Mouse (Mus musculus) urinary bladder, adult 2 months (tissue): ENCODE data around the gene Tnrc18. TPM values are rescaled to one million over a fixed set of nuclear protein-coding genes. Genes with fewer than 3 reads are reported as not detected.

ENCODE experiments used
- DNase-seq: peaks from one replicate; pipeline ENCODE4 v3.0.0; 2022; ENCODE audit warnings: low spot score
- polyA plus RNA-seq: library from polyadenylated mRNA; depleted of rRNA; stranded (reverse); fragments of >200 nt; gene quantifications from 2 replicates; pipeline ENCODE4 v1.2.3, GENCODE M21; 2012

The Tnrc18 gene
- polyA plus RNA-seq, 1 experiment = 21.4 TPM

- DNase-seq = no peak
Measured at GRCm38 (mm10) chr5:142723520-142724133, 93.8 kb downstream of the Tnrc18 start.

DNA sequence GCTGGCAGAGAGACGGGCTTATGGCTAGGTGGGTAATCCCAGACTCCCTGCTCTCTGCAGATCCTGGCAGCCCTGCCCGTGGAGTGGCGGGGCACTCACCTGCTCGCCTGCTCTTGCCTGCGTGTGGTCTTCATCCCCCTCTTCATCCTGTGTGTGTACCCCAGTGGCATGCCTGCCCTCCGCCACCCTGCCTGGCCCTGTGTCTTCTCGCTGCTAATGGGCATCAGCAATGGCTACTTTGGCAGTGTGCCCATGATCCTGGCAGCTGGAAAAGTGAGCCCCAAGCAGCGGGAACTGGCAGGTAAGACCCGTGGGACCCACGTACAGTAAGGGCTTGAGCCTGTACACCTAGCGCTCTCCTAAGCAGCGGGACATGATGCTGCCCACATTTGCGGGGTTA is 97.6 kb downstream of the Tnrc18 start:
- DNase-seq = no peak

GRCm38 (mm10) chr5:142718486-142718885 is 99.0 kb downstream of the Tnrc18 start:
- DNase-seq = no peak

GRCm38 (mm10) chr5:142718037-142718436 is 99.4 kb downstream of the Tnrc18 start:
- peak; percentile 65 for DNase-seq

DNA sequence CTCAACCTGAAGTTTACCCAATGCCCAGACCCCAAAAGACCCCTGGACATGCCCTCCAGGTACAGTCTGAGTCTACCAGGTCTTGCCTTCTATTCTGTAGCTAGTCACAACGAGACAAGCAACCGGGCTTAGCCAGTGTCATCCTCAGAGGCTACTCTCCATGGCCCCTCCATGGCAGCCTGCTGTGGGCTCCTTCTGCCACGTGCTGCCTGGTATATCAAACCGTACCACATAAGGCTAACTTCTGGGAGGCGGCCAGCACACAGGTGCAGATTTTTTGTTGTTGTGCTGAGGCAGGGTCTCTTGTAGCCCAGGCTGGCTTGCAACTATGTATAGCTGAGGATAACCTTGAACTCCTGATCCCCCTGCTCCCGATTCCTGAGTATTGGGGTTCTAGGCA is 101.4 kb downstream of the Tnrc18 start:
- no peak for DNase-seq

GRCm38 (mm10) chr5:142715059-142715458 is 102.4 kb downstream of the Tnrc18 start:
- no peak for DNase-seq

DNA sequence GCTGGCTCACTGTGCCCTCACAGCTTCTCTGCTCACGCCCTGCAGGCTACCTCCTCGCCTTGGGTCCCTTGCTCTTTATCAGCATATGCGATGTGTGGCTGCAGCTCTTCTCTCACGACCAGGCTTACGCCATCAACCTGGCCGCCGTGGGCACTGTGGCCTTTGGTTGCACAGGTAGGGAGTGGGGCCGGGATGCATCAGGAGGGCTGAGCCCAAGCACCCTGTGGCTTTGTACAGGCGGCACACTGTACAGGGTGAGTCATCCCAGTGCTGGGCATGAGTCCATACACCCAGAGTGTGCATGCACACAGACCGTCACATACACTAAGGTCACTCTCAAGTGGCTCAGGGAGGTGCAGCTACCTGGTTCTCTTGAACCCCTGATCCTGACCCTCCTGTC is 103.5 kb downstream of the Tnrc18 start:
- DNase-seq = no peak

DNA sequence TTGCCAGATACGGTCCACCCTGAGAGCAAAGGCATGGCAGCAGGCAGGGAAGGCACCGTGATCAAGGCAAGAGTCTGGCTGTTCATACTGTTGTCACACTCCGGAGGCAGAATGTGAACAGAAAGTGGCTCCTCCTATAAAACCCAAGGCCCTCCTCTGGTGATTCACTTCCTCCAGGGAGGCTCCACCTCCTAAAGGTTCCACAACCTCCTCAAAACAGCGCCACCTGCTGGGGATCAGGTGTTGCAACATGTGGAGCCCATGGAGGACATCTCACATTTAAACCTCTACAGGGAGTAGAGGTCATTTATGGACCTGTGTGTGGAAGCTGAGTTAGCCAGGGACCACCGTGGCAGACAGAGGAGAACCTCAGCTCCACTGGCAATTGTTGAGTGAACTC is 105.1 kb downstream of the Tnrc18 start:
- no peak for DNase-seq

- DNase-seq = no peak
Measured at GRCm38 (mm10) chr5:142709436-142709835, 108.0 kb downstream of the Tnrc18 start.

- no peak for DNase-seq
Measured at GRCm38 (mm10) chr5:142707709-142708108, 109.8 kb downstream of the Tnrc18 start.

DNA sequence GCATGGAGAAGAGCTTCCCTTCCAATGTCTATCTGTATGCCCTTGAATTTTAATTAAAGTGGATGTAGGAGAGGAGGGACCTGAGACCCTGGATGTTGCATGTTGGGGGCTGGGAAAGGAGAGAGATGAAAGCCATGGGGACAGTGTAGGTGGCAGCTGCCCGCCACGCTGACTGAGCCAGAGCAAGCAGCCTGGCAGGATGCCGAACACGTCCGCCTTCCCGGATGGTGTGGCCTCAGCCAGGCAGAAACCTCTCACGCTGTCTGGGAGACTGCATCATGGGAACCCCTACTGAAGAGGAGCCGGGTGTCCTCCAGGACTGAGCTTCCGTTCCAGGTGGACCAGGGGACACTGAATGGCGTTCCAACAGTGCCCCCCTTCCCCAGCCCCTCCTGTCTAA is 113.9 kb downstream of the Tnrc18 start:
- DNase-seq = no peak

- DNase-seq = no peak
Measured at GRCm38 (mm10) chr5:142702511-142703138, 114.8 kb downstream of the Tnrc18 start.

GRCm38 (mm10) chr5:142701651-142702510 is 115.6 kb downstream of the Tnrc18 start:
- DNase-seq = no peak

GRCm38 (mm10) chr5:142700842-142701589 is 116.4 kb downstream of the Tnrc18 start:
- DNase-seq = no peak

DNA sequence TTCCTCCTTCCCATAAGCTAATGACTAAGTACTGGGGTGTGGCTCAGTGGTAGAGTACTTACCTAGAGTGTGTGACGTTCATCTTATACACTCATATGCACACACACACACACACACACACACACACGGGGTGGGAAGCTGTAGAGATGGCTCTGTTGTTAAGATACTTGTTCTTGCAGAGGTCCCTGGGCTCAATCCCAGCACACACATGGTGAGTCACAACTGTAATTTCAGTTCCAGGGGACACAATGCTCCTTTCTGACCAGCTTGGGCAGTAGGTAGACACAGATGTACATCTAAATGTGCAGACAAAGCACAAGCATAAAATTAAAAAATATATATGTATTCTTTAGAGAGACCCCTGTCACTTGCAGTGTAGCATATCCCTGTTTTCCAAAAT is 119.7 kb downstream of the Tnrc18 start:
- DNase-seq = no peak

- DNase-seq = no peak
Measured at GRCm38 (mm10) chr5:142696865-142697264, 120.6 kb downstream of the Tnrc18 start.

DNA sequence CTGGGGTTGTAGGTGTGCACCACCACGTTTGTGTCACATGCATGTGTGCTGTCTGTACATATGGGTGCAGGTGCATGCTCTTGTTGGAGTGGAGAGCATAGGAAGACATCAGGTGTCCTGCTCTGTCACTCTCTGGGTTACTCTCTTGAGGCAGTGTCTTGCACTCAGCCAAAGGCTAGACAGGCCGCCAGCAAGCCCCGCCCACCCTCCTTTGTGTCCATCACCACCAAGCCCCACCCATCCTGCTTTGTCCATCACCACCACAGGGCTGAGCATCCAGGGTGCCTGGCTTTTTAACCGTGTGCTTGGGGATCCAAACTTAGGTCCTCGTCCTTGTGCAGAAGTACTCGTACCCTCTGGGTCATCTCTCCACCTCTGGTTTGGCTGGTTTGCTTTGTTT is 121.2 kb downstream of the Tnrc18 start:
- no peak for DNase-seq

GRCm38 (mm10) chr5:142694627-142695340 is 122.7 kb downstream of the Tnrc18 start:
- no peak for DNase-seq

DNA sequence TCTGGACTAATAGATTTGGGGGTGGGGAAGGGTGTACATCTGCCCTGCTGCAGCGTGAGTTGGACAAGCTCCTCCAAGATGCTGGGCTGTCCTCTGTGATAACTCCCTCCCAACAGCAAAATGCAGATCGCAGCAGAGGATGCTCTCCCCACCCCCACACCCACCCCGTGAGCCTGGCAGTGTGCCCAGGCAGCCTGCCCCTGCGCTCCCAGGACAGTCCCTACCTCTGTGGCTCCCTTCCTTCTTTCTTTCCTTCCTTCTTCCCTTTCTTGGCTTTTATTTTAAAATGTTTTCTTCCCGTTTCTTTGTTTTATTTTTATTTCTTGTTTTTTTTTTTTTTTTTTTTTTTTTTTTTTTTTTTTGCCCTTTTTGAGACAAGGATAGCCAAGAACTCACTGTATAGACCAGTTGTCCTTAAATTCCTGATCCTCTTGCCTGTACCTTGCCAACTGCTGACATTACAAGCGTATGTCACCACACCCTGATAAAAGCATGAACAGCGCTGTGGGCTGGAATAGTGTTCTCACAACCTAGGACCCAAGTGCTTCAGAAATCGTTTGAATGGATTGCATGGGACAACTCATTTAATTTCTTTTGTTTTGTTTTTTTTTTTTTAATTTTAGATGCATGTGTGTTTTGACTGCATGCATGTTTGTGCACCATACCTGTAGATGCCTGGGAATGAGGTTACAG is 123.6 kb downstream of the Tnrc18 start:
- no peak for DNase-seq

DNA sequence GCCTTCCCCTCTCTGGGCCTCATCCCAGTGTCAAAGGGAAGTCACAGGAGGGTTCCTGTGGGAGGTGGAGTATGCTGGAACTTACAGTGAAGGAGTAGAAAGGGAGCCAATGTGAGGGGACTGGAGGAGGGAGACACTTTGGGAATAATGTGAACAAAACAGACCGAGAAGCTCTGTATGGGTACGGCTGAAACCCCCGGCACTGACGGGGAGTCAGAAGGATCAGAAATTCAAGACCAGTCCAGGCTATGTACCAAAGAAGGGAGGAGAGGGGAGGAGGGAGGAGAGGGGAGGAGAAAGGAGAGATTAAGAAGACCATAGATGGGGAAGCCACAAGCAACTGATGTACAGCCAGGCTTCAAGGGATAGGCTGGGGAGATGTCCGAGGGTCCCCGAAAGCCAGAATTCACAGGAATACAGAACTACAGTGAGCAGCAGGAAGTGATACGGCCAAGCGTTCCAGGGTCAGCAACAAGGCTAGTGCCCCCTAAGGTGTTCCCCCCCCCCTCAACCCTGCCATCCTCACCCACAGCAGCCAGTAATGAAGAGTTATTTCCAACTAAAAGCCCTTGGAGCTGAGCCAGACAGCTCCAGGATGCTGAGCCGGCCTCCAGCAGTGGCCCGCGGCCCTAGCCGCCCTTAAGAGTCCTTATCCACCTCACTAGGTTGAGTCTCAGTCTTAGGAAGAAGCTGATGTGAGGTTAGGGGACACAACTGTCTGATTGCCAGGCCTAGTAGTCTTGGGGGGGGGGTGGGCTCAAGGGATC is 124.3 kb downstream of the Tnrc18 start:
- DNase-seq = no peak
